Mouse (Mus musculus): ENCODE data around the gene Cdh13. TPM values are rescaled to one million over a fixed set of nuclear protein-coding genes. Genes with fewer than 3 reads are reported as not detected.

Gene Cdh13
- polyA plus RNA-seq, 1 experiment from 2014 or later: 3.5 TPM

GRCm38 (mm10) chr8:118667736-118668135, 384.2 kb downstream of the Cdh13 start:
- no peak overlapping the region for H3K9ac ChIP-seq
- H3K36me3 ChIP-seq: no peaks in the 10 kb centered on the region
- H3K27ac ChIP-seq: no peak overlapping the region
- H3K4me1 ChIP-seq: no peaks in the 10 kb centered on the region
- no peaks in the 10 kb centered on the region for H3K27me3 ChIP-seq
- no peak for ATAC-seq (ENCODE audit: borderline replicate concordance, extremely low read depth, low FRiP score, low TSS enrichment)
- no peak overlapping the region for H3K4me2 ChIP-seq
- no peaks in the 10 kb centered on the region for H3K9me3 ChIP-seq
- WGBS: 80% methylated on average over 4 of the region's 4 CpGs
- H3K4me3 ChIP-seq: no peak overlapping the region

GRCm38 (mm10) chr8:118676233-118676632, 392.7 kb downstream of the Cdh13 start:
- H3K9ac ChIP-seq: no peak overlapping the region
- H3K4me1 ChIP-seq: no peaks in the 10 kb centered on the region
- 74% methylated on average over 6 of the region's 6 CpGs for WGBS
- ATAC-seq (ENCODE audit: borderline replicate concordance, extremely low read depth, low FRiP score, low TSS enrichment): no peak
- no peaks in the 10 kb centered on the region for H3K27me3 ChIP-seq
- H3K9me3 ChIP-seq: no peaks in the 10 kb centered on the region
- H3K36me3 ChIP-seq: no peaks in the 10 kb centered on the region
- H3K4me3 ChIP-seq: no peak overlapping the region
- H3K4me2 ChIP-seq: no peak overlapping the region
- no peak overlapping the region for H3K27ac ChIP-seq

DNA sequence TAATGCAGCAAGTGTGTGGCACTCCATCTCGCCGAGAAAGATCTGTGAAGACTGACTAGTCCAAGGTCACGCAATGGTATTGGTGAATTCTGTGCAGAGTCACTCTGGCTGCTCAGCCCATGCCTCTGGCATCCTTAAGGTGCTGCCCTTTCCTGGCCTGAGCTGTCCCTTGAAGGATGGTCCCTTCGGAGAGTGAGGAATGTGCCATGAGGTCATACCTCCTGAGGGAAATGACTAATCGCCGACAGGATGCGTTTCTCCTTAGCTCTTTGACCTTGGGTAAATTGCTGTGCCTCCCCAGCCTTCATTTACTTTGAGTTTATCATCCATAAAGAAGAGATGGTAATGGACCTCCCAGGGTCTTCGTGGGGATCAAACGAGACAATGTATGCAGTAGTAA, 395.8 kb downstream of the Cdh13 start:
- Histone ChIP-seq H3K4me1 (no peaks in the 10 kb centered on the region), H3K27ac (no peak overlapping the region), H3K27me3 (no peaks in the 10 kb centered on the region), H3K36me3 (no peaks in the 10 kb centered on the region), H3K4me3 (no peak overlapping the region), H3K9ac (no peak overlapping the region), H3K4me2 (no peak overlapping the region), H3K9me3 (no peaks in the 10 kb centered on the region)
- no peak for ATAC-seq (ENCODE audit: borderline replicate concordance, extremely low read depth, low FRiP score, low TSS enrichment)
- WGBS: 45% methylated on average over 9 of the region's 9 CpGs

DNA sequence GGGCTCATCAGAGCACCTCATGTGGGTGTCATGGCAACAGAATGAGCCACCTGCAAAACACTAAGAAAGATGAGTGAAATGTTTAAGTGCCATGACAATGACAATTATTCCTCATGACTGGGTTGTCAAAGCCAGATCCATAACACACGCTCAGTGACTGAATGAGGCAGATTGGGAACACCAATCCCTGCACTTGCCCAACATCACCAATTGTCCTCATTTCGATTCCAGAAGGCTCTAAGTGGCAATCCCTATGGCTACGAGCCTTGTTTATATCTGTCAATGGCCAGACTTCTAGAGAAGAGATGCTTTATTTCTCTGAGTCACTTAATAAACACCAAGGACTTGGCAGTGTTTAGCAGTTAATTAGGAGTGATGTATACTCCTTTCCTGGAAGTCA, 399.9 kb downstream of the Cdh13 start:
- no peaks in the 10 kb centered on the region for H3K27me3 ChIP-seq
- no peaks in the 10 kb centered on the region for H3K4me1 ChIP-seq
- no peak overlapping the region for H3K4me3 ChIP-seq
- no peaks in the 10 kb centered on the region for H3K36me3 ChIP-seq
- no peaks in the 10 kb centered on the region for H3K9me3 ChIP-seq
- no peak overlapping the region for H3K27ac ChIP-seq
- no peak overlapping the region for H3K4me2 ChIP-seq
- WGBS: 57% methylated on average over 3 of the region's 3 CpGs
- no peak for ATAC-seq (ENCODE audit: borderline replicate concordance, extremely low read depth, low FRiP score, low TSS enrichment)
- H3K9ac ChIP-seq: no peak overlapping the region

DNA sequence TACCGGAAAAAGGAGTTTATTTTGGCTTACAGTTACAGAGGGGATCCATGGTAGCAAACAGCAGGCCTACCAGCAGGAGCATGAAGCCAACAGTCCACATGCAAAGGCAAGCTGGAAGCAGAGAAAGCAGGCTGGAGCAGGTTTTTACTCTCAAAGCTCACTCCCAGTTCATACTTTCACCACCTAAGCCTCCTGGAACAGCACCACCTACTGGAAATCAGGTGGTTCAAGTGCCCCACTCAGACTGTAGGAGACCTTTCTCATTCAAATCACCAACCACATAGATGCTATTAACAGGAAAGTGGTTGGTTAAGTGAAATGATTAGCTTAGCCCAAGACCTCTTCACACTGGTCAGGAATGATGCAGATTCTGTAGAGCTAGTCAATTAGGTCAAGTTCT, 402.3 kb downstream of the Cdh13 start:
- H3K27ac ChIP-seq: no peak overlapping the region
- no peak overlapping the region for H3K4me2 ChIP-seq
- 91% methylated on average over 1 of the region's 1 CpGs for WGBS
- H3K4me3 ChIP-seq: no peak overlapping the region
- no peak overlapping the region for H3K9ac ChIP-seq
- ATAC-seq (ENCODE audit: borderline replicate concordance, extremely low read depth, low FRiP score, low TSS enrichment): no peak
- no peaks in the 10 kb centered on the region for H3K9me3 ChIP-seq
- no peaks in the 10 kb centered on the region for H3K27me3 ChIP-seq
- no peaks in the 10 kb centered on the region for H3K36me3 ChIP-seq
- no peaks in the 10 kb centered on the region for H3K4me1 ChIP-seq

DNA sequence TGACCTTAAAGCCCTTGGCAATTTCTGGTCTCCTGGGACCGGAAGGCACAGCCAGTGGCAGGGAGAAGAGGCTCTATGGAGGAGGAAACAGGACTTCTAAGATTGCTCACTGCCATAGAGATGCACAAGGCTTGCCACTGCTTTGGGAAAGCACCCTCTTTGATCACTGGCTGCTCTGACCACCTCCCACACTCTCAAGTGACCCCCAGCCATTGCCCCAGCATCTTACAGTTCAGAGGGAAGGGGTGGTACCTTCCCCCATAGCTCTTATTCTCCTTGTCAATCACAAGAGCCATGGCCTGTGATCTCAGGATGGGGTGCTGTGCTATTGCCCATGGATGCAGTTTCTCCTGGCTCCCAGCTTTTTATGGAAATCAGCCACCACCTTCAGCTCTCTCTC, 406.3 kb downstream of the Cdh13 start:
- 63% methylated on average over 1 of the region's 1 CpGs for WGBS
- no peak overlapping the region for H3K4me3 ChIP-seq

DNA sequence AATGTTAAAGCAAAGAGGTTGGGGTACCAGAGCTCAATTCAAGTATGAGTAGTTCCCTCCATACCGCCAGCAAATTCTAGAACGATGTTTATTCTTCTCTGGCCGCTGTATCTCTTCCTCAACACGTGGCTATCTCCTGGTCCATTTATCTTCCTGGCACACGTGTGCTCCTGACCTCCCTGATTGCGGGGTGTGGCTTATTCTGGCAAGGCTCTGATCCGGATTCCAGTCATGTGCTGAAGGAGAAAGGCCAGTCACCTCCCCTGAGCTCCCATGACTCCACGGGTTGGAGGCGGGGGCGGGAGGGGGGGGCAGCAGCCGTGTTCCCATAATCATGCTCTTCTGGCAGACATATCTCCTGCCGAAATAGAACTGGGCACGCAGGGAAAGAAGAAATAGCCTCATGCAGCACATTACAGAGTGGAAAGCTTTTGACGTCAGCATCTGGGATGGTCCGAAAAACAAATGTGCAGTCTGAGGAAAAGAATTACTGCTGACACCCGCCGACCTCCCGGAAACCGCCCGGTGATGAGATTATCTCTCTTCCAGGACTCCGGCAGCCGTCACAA, 417.9 kb downstream of the Cdh13 start:
- peak; percentile 69; the same call in 1 of the 2 replicates for ATAC-seq (ENCODE audit: borderline replicate concordance, extremely low read depth, low FRiP score, low TSS enrichment)
- H3K4me1 ChIP-seq: 0 out of 2 replicates have a peak, but pooled peaks cover 3% of the 10 kb centered on the region
- 37% methylated on average over 22 of the region's 22 CpGs for WGBS
- peak overlapping the region; percentile 30 for H3K4me2 ChIP-seq
- H3K9me3 ChIP-seq: no peaks in the 10 kb centered on the region
- H3K4me3 ChIP-seq: no peak overlapping the region
- H3K9ac ChIP-seq: no peak overlapping the region
- H3K27me3 ChIP-seq: no peaks in the 10 kb centered on the region
- no peaks in the 10 kb centered on the region for H3K36me3 ChIP-seq
- no peak overlapping the region for H3K27ac ChIP-seq

More for the DNA sequence above, 406.3 kb downstream of the Cdh13 start:
- Histone ChIP-seq H3K4me2 (no peak overlapping the region), H3K9me3 (no peaks in the 10 kb centered on the region), H3K4me1 (no peaks in the 10 kb centered on the region), H3K9ac (no peak overlapping the region), H3K36me3 (no peaks in the 10 kb centered on the region), H3K27me3 (no peaks in the 10 kb centered on the region), H3K27ac (no peak overlapping the region)
- ATAC-seq (ENCODE audit: borderline replicate concordance, extremely low read depth, low FRiP score, low TSS enrichment): no peak

- Histone ChIP-seq H3K4me2 (no peak overlapping the region), H3K27ac (no peak overlapping the region), H3K9ac (no peak overlapping the region), H3K36me3 (no peaks in the 10 kb centered on the region), H3K9me3 (no peaks in the 10 kb centered on the region), H3K4me3 (no peak overlapping the region), H3K27me3 (no peaks in the 10 kb centered on the region), H3K4me1 (no peaks in the 10 kb centered on the region)
- 73% methylated on average over 3 of the region's 3 CpGs for WGBS
- no peak for ATAC-seq (ENCODE audit: borderline replicate concordance, extremely low read depth, low FRiP score, low TSS enrichment)
These were observed 425.8 kb downstream of the Cdh13 start for GRCm38 (mm10) chr8:118709366-118709765.

- Histone ChIP-seq H3K4me2 (no peak overlapping the region), H3K27me3 (no peaks in the 10 kb centered on the region), H3K9ac (no peak overlapping the region), H3K9me3 (no peaks in the 10 kb centered on the region), H3K4me3 (no peak overlapping the region), H3K36me3 (no peaks in the 10 kb centered on the region), H3K4me1 (no peaks in the 10 kb centered on the region), H3K27ac (no peak overlapping the region)
- WGBS: 68% methylated on average over 3 of the region's 3 CpGs
- ATAC-seq (ENCODE audit: borderline replicate concordance, extremely low read depth, low FRiP score, low TSS enrichment): peak; percentile 35; the same call in 1 of the 2 replicates
These were observed 428.1 kb downstream of the Cdh13 start for GRCm38 (mm10) chr8:118711631-118712030.

- Histone ChIP-seq H3K4me2 (no peak overlapping the region), H3K9ac (no peak overlapping the region), H3K27ac (no peak overlapping the region), H3K4me1 (no peaks in the 10 kb centered on the region), H3K36me3 (no peaks in the 10 kb centered on the region), H3K9me3 (no peaks in the 10 kb centered on the region), H3K27me3 (no peaks in the 10 kb centered on the region), H3K4me3 (no peak overlapping the region)
- ATAC-seq (ENCODE audit: borderline replicate concordance, extremely low read depth, low FRiP score, low TSS enrichment): no peak
- 28% methylated on average over 11 of the region's 11 CpGs for WGBS
These were observed 429.6 kb downstream of the Cdh13 start for GRCm38 (mm10) chr8:118713111-118713510.

GRCm38 (mm10) chr8:118713596-118713995, 430.1 kb downstream of the Cdh13 start:
- Histone ChIP-seq H3K36me3 (no peaks in the 10 kb centered on the region), H3K27me3 (no peaks in the 10 kb centered on the region), H3K27ac (no peak overlapping the region), H3K9ac (no peak overlapping the region), H3K9me3 (no peaks in the 10 kb centered on the region), H3K4me3 (no peak overlapping the region), H3K4me2 (no peak overlapping the region), H3K4me1 (no peaks in the 10 kb centered on the region)
- ATAC-seq (ENCODE audit: borderline replicate concordance, extremely low read depth, low FRiP score, low TSS enrichment): no peak
- 30% methylated on average over 3 of the region's 3 CpGs for WGBS

GRCm38 (mm10) chr8:118722896-118723295, 439.4 kb downstream of the Cdh13 start:
- H3K27me3 ChIP-seq: no peaks in the 10 kb centered on the region
- no peak overlapping the region for H3K4me3 ChIP-seq
- no peaks in the 10 kb centered on the region for H3K36me3 ChIP-seq
- H3K4me1 ChIP-seq: no peaks in the 10 kb centered on the region
- no peak overlapping the region for H3K9ac ChIP-seq
- 80% methylated on average over 3 of the region's 3 CpGs for WGBS
- ATAC-seq (ENCODE audit: borderline replicate concordance, extremely low read depth, low FRiP score, low TSS enrichment): no peak
- H3K9me3 ChIP-seq: no peaks in the 10 kb centered on the region
- no peak overlapping the region for H3K4me2 ChIP-seq
- no peak overlapping the region for H3K27ac ChIP-seq

DNA sequence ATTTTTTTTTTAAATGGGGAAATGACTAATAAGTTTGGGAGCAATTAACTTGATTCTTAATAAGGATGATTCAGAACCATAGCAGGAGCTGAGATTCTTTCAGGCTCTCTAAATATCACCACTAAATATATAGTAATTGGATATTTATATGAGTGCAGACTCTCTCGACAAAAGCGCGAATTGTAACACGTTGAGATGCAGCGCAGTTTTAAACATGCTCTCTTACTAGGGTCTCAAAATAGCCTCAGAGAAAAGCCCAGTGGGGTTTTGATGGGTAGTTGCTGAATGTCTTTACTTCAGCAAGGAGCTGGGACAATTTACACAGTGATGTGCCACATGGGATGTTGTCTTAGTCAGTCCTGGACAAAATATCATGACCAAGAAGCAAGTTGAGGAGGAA, 442.1 kb downstream of the Cdh13 start:
- WGBS: 94% methylated on average over 5 of the region's 5 CpGs

More for the DNA sequence above, 442.1 kb downstream of the Cdh13 start:
- no peak overlapping the region for H3K27ac ChIP-seq
- no peak overlapping the region for H3K4me2 ChIP-seq
- no peaks in the 10 kb centered on the region for H3K36me3 ChIP-seq
- H3K4me1 ChIP-seq: no peaks in the 10 kb centered on the region
- H3K27me3 ChIP-seq: no peaks in the 10 kb centered on the region
- H3K4me3 ChIP-seq: no peak overlapping the region
- H3K9me3 ChIP-seq: no peaks in the 10 kb centered on the region
- no peak for ATAC-seq (ENCODE audit: borderline replicate concordance, extremely low read depth, low FRiP score, low TSS enrichment)
- H3K9ac ChIP-seq: no peak overlapping the region

Data from lung, embryonic 15.5 days (tissue).